Mouse (Mus musculus) lung, embryonic 16.5 days (tissue): ENCODE data around the gene Znrd1. TPM values are rescaled to one million over a fixed set of nuclear protein-coding genes. Genes with fewer than 3 reads are reported as not detected.
"Not testable (repeated sequence)": the region's sequence is repeated elsewhere in the genome, so short reads cannot be mapped to it uniquely, and the experiment has no call there.

ENCODE experiments used
- ATAC-seq: fragments of 200-750 bp; cut with Nextera tagmentation; 2 replicates; pipeline ENCODE4 v1.8.0; 2017; ENCODE audit warnings: low read depth, mild to moderate bottlenecking, moderate library complexity
- H3K27ac ChIP-seq: fragments of 300-500 bp; sonication (generic); 2 replicates; pipeline ENCODE4 v1.5.1; 2014; ENCODE audit warnings: mild to moderate bottlenecking, control low read depth, low read length
- H3K27me3 ChIP-seq: fragments of 300-500 bp; sonication (generic); 2 replicates; pipeline ENCODE4 v1.6.1; 2014; ENCODE audit warnings: low read depth, low read length, mixed read lengths; ENCODE audit not compliant: control insufficient read depth, insufficient read depth
- H3K36me3 ChIP-seq: fragments of 300-500 bp; sonication (generic); 2 replicates; pipeline ENCODE4 v1.6.1; 2014; ENCODE audit warnings: low read length; ENCODE audit not compliant: control insufficient read depth, insufficient read depth
- H3K4me1 ChIP-seq: fragments of 300-500 bp; sonication (generic); replicated peaks from 2 replicates; pipeline ENCODE4 v1.6.1; 2014; ENCODE audit warnings: low read length, mixed read lengths; ENCODE audit not compliant: control insufficient read depth, insufficient read depth
- H3K4me2 ChIP-seq: fragments of 300-500 bp; sonication (generic); 2 replicates; pipeline ENCODE4 v1.6.1; 2014; ENCODE audit warnings: low read depth, low read length, control low read depth
- H3K4me3 ChIP-seq: fragments of 300-500 bp; sonication (generic); 2 replicates; pipeline ENCODE4 v1.5.1; 2014; ENCODE audit warnings: mild to moderate bottlenecking, low read length, control low read depth
- H3K9ac ChIP-seq: fragments of 300-500 bp; sonication (generic); 2 replicates; pipeline ENCODE4 v1.6.1; 2014; ENCODE audit warnings: low read length, control low read depth
- H3K9me3 ChIP-seq: fragments of 300-500 bp; sonication (generic); 2 replicates; pipeline ENCODE4 v1.6.1; 2016; ENCODE audit warnings: low read length; ENCODE audit not compliant: control insufficient read depth
- WGBS: fragments of 180-500 bp; shearing (Covaris S2); extraction: QIAGEN DNeasy Blood & Tissue Kit; methylation state at CpG from one replicate; pipeline ENCODE4 v1.1.7; 2014; 5-methylcytosine and 5-hydroxymethylcytosine counted together
- polyA plus RNA-seq: library from polyadenylated mRNA; unstranded; fragments of >200 nt; fragmentation: Nextera tagmentation; extraction: Ambion mirVana; gene quantifications from 2 replicates; pipeline ENCODE4 v1.2.1, GENCODE M21; 2015

Znrd1 gene
- polyA plus RNA-seq, 1 experiment from 2014 or later: 96.4 TPM

DNA sequence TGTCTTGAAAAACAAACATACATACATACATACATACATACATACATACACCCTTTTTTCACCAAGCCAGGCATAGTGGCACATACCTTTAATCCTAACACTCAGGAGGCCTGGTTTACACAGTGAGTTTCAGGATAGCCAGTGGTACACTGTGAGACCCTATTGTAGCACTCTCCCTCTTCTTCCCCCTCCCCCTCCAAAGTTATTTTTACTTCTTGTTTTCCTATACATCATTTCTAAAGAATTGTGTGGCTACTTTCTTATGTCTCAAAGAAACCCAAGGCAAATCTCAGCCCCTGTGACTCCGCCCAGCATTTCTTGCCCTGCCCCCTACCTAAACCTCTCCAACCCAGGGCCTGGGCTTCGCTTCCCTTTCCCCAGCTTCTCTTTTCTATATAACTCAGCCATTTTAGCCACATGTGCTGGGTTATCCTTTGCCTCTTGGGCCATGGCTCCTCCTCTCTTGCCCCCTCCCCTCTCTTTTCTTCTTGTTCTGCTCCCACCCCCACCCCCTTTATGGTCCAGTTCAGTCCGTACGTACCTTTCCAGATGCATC, 35.5 kb upstream of the Znrd1 start:
- no peaks in the 10 kb centered on the region for H3K9me3 ChIP-seq
- no peak overlapping the region for H3K4me2 ChIP-seq
- no peak overlapping the region for H3K27ac ChIP-seq
- H3K36me3 ChIP-seq: no peaks in the 10 kb centered on the region
- 0 out of 2 replicates have a peak, but pooled peaks have one; percentile 15 for ATAC-seq
- peaks cover 7% of the 10 kb centered on the region for H3K27me3 ChIP-seq
- no peak overlapping the region for H3K9ac ChIP-seq
- H3K4me1 ChIP-seq: no peaks in the 10 kb centered on the region
- no peak overlapping the region for H3K4me3 ChIP-seq
- WGBS: 85% methylated on average over 4 of the region's 4 CpGs

DNA sequence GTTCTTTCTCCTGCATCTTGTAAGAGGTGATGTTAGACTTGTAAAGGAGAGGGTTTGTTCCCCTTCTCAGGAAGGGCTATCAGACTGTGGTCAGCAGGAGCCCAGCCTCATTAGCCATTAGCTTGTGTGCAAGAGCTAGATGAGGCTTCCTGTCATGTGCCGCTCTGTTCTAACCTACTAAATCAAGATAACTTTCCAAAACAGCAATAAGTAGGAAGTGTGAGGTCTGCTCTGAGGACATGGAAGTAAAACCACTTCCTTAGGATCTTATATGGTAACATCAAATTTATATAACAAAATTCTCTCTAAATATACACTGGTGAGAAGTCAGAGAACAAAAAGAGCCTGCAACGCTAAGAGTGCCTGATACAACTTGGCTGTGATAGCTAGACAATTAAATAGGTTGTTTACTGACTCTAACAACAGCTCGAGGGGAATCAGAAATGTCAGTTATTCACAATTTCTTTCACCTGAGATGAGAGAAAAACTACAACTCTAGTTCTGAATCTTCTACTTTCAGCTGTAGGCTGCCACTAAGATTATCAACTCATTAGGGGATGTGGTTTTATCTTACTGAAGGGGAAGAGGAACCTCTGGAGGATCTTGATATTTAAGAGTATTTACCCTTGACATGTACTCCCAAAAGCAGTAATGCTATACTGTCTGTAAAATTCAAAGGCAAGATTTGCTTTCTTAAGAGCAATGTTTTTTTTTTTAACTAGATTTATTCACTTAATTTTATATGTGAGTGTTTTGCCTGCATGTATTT, 34.2 kb upstream of the Znrd1 start:
- no peaks in the 10 kb centered on the region for H3K36me3 ChIP-seq
- no peak overlapping the region for H3K4me3 ChIP-seq
- H3K9ac ChIP-seq: no peak overlapping the region
- H3K27me3 ChIP-seq: peaks cover 16% of the 10 kb centered on the region
- H3K4me2 ChIP-seq: no peak overlapping the region
- ATAC-seq: no peak
- H3K9me3 ChIP-seq: no peaks in the 10 kb centered on the region
- no peaks in the 10 kb centered on the region for H3K4me1 ChIP-seq
- 52% methylated on average over 3 of the region's 3 CpGs for WGBS
- no peak overlapping the region for H3K27ac ChIP-seq

DNA sequence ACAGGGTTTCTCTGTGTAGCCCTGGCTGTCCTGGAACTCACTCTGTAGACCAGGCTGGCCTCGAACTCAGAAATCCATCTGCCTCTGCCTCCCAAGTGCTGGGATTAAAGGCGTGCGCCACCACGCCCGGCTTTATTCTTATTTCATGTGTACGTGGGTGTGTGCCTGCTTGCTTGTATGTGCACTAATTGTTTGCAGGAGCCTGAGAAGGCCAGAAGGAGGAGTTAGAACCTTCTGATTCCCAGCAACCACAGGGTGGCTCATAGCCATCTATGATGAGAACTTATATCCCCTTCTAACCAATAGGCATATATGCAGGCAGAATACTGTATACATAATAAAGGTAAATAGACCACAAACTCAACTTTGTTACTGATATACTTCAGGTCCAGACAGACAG, 32.3 kb upstream of the Znrd1 start:
- H3K4me1 ChIP-seq, H3K27ac ChIP-seq, H3K36me3 ChIP-seq, H3K4me3 ChIP-seq, H3K9ac ChIP-seq, H3K4me2 ChIP-seq, H3K9me3 ChIP-seq, ATAC-seq: not testable (repeated sequence)
- 88% methylated on average over 6 of the region's 6 CpGs for WGBS
- H3K27me3 ChIP-seq: peaks cover 22% of the 10 kb centered on the region

DNA sequence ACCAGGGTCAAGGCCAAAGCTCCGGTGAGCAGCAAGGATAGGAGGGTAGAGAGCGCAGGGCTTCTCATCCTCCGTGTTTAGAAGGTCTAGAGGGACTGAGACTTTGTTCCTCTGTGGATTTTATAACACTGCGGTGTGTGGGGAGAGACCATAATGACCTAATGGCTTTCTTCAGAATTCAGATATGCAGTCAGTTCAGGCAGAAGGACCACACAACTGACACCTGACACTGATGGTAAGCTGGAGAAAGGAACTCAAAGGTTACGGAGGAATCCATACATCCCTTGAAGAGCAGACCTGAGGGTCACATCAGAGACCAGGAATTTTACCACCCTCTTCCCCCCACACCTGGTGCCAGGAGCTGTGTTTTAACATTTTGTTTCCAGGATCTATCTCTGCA, 31.1 kb upstream of the Znrd1 start, which contains the start of gene H2-M5:
Gene H2-M5 (minus strand): TSS at position 101 of the 400 bp plus-strand sequence.
- H3K36me3 ChIP-seq: no peaks in the 10 kb centered on the region
- H3K9ac ChIP-seq: no peak within 1 kb of the TSS
- H3K4me2 ChIP-seq: peak within 1 kb of the TSS; percentile 44
- ATAC-seq: no peak
- no peak within 1 kb of the TSS for H3K27ac ChIP-seq
- H3K27me3 ChIP-seq: peaks cover 22% of the 10 kb centered on the region
- peak within 1 kb of the TSS; percentile 25 for H3K4me3 ChIP-seq
- no peaks in the 10 kb centered on the region for H3K4me1 ChIP-seq
- H3K9me3 ChIP-seq: no peaks in the 10 kb centered on the region
- WGBS: 26% methylated on average over 5 of the region's 5 CpGs

DNA sequence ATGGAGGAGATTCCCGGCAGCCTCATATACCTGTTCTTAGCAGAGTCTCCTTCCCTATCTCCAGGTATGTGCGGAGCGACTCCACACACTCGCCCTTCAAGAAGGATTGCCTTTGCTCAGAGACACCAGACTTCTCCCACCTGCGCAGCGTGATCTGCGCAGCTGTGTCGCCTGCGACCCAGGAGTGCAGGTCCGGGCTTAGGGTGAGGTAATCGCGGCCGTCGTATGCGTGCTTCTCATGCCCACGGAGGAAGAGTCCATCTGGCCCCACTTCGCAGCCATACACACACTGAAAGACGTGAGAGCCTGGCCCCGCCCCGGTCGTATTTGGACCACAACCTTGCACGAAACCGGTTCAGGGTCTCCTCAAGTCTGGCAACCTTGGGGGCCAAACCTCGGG, 30.1 kb upstream of the Znrd1 start:
- WGBS: 7% methylated on average over 24 of the region's 24 CpGs
- Histone ChIP-seq H3K36me3 (no peaks in the 10 kb centered on the region), H3K9me3 (no peaks in the 10 kb centered on the region), H3K4me1 (no peaks in the 10 kb centered on the region), H3K4me3 (peak overlapping the region; percentile 25), H3K4me2 (peak overlapping the region; percentile 44), H3K9ac (no peak overlapping the region), H3K27ac (no peak overlapping the region), H3K27me3 (peaks cover 22% of the 10 kb centered on the region)
- no peak for ATAC-seq

DNA sequence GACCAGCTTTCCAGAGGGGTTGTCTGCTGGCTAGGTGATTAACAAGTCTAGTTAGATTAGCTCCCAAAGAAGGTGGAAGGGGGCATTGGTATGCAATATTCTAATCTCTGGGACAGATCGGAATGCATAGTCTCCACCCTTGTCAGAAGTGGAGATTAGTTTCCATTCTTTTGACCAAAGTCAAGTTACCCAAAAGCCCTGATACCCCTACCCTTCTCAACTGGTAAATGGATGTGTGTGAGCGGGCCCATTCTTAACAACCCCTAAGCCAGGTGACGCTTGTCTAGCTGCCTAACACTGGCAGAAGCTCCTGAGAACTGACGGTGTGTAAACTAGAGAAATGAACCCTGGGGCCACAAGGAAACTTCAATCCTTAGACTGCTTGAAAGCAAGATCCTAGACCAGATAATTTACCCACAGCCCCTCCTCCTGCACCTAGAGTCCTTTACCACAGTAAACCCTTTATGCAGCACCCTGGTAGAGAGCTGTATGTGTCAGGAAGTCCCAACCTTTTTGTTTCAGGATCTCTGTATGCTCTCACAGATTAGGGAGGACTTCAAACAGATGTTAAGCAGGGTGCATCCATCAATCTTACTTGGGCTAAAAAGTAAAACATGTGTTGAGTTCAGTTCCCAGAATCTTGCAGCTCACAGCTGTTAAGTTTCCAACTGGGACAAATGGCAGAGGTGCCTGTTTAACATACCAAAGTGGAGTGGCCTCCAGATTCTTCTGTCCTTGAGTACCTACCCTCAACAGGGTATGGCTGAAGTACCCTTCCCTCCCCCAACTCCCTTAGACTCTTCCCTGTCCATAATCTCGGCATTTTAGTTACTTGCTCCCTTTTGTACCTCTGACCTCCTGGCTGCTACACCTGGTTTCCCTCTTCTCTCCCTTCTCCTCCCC, 24.1 kb upstream of the Znrd1 start:
- ATAC-seq: peak; percentile 86
- H3K9ac ChIP-seq: no peak overlapping the region
- H3K4me3 ChIP-seq: no peak overlapping the region
- peak overlapping the region; percentile 34 for H3K27ac ChIP-seq
- H3K9me3 ChIP-seq: no peaks in the 10 kb centered on the region
- no peak overlapping the region for H3K4me2 ChIP-seq
- H3K36me3 ChIP-seq: no peaks in the 10 kb centered on the region
- WGBS: 30% methylated on average over 5 of the region's 5 CpGs
- peaks cover 6% of the 10 kb centered on the region; the same call in 1 of the 2 replicates for H3K27me3 ChIP-seq
- H3K4me1 ChIP-seq: peaks cover 8% of the 10 kb centered on the region

DNA sequence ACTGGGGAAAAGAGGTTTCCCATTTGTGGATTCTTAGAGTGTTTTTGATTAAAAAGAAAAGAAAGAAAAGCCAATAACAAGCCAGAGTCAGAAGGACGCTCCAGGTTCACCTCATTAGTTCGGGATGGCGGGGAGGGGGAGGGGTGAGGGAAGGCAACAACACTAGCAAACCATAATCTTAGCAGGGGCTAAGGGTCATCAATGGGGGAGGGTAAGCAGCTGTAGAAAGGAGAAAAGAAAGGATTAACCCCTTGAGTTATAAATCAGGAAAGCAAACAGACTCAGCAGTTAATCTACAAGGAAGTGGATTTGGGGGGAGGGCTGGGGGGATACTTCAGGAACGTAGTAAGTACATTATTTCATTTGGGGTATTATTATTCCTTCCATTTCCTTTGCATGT, 23.5 kb upstream of the Znrd1 start:
- H3K27me3 ChIP-seq: 0 out of 2 replicates have a peak, but pooled peaks cover 2% of the 10 kb centered on the region
- H3K4me2 ChIP-seq: peak overlapping the region; percentile 47; the same call in 1 of the 2 replicates
- H3K4me3 ChIP-seq: peak overlapping the region; percentile 20
- H3K9ac ChIP-seq: no peak overlapping the region
- no peak for ATAC-seq
- no peak overlapping the region; the same call in 1 of the 2 replicates for H3K27ac ChIP-seq
- WGBS: 6% methylated on average over 4 of the region's 4 CpGs
- H3K9me3 ChIP-seq: no peaks in the 10 kb centered on the region
- H3K4me1 ChIP-seq: peaks cover 8% of the 10 kb centered on the region
- H3K36me3 ChIP-seq: no peaks in the 10 kb centered on the region

DNA sequence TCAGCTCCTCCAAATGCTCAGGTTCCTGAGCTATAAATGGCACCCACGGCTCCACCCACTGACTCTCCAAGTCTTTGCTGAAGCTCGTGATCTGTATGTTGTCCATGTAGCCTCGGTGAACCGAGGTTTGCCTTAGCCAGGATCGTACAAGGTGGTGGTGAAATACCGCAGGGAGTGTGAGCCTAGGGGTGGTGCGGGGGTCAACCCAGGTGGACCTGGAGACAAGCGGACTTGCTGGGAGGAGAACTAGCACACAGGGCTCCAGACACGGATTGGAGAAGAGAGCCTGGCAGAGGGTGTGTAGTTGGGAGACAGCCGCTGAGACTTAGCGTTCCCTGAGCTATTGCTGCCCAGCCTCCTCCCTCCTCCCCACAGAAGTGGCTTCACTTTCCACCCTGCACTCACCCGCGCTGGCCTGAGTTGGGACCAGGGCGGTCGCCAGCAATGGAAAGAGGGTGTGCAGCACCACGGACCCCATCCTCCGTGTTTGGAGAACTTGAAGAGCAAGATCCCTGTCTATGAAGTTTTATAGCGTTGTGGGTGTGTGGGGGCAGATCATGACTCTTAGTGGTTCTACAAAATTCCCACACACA, 23.0 kb upstream of the Znrd1 start, which contains the start of gene 2410137M14Rik:
Gene 2410137M14Rik (minus strand): TSS at position 17 of the 593 bp plus-strand sequence.
- ATAC-seq: peak; percentile 23; the same call in 1 of the 2 replicates
- peak within 1 kb of the TSS; percentile 20 for H3K4me3 ChIP-seq
- peak within 1 kb of the TSS; percentile 47 for H3K4me2 ChIP-seq
- H3K4me1 ChIP-seq: peaks cover 8% of the 10 kb centered on the region
- WGBS: 10% methylated on average over 18 of the region's 18 CpGs
- H3K9ac ChIP-seq: peak within 1 kb of the TSS; percentile 47
- no peaks in the 10 kb centered on the region for H3K9me3 ChIP-seq
- peak within 1 kb of the TSS; percentile 4; the same call in 1 of the 2 replicates for H3K27ac ChIP-seq
- no peaks in the 10 kb centered on the region for H3K27me3 ChIP-seq
- no peaks in the 10 kb centered on the region for H3K36me3 ChIP-seq
